Mouse (Mus musculus) CH12.LX (cell line): Measurements from ENCODE around the gene Ift81. TPM values are rescaled to one million over a fixed set of nuclear protein-coding genes. Genes with fewer than 3 reads are reported as not detected.
A peak's percentile ranks its signal among the peaks of the same experiment; 100 is the strongest.

Source experiments
- DNase-seq: peaks from one replicate; pipeline ENCODE4 v3.0.0-alpha.2; 2013; ENCODE audit errors: extremely low read depth
- H3K27ac ChIP-seq: 2 replicates; pipeline ENCODE4 v1.5.1; 2012; ENCODE audit warnings: low read depth, mild to moderate bottlenecking, control low read depth, moderate library complexity; ENCODE audit not compliant: insufficient read depth
- H3K27me3 ChIP-seq: replicated peaks from 2 replicates; pipeline ENCODE3; 2012; ENCODE audit warnings: inconsistent platforms
- H3K36me3 ChIP-seq, 2 experiments: replicated peaks in 1 of 2; 2 replicates each; pipeline versions ENCODE3 to v1.6.1; 2012; ENCODE audit warnings: inconsistent platforms in 1 of 2, low read length in 1 of 2, mild to moderate bottlenecking in 1 of 2, mixed read lengths in 1 of 2, moderate library complexity in 1 of 2; ENCODE audit not compliant: control insufficient read depth in 1 of 2, insufficient read depth in 1 of 2
- H3K4me1 ChIP-seq, 2 experiments: 2 replicates each; pipeline ENCODE4 v1.6.1; 2012; ENCODE audit warnings: inconsistent platforms in 1 of 2, moderate library complexity in 1 of 2; ENCODE audit not compliant: insufficient read depth in 2 of 2, control insufficient read depth in 1 of 2
- H3K4me2 ChIP-seq: 2 replicates; pipeline ENCODE4 v1.6.1; 2012; ENCODE audit warnings: low read depth, mild to moderate bottlenecking, control low read depth; ENCODE audit not compliant: poor library complexity, insufficient read depth, severe bottlenecking
- H3K4me3 ChIP-seq, 3 experiments: fragments of 150-350 bp in 1 of 3; sonication (generic) in 1 of 3; replicated peaks in 1 of 3; 2 replicates each; pipeline versions ENCODE3 to v1.5.1; 2011 to 2012; ENCODE audit warnings: low read depth in 2 of 3, low read length in 2 of 3, mild to moderate bottlenecking in 2 of 3, moderate library complexity in 2 of 3, control low read depth in 1 of 3, improper control_type of control experiment in 1 of 3, inconsistent platforms in 1 of 3, mixed read lengths in 1 of 3; ENCODE audit not compliant: poor library complexity in 1 of 3
- H3K79me2 ChIP-seq: replicated peaks from 2 replicates; pipeline ENCODE4 v1.6.1; 2012; ENCODE audit warnings: mild to moderate bottlenecking, moderate library complexity; ENCODE audit not compliant: control insufficient read depth, poor library complexity, insufficient read depth, severe bottlenecking; ENCODE audit errors: extremely low read depth
- H3K9ac ChIP-seq: 2 replicates; pipeline ENCODE4 v1.6.1; 2012; ENCODE audit warnings: low read depth, mild to moderate bottlenecking, control low read depth, moderate library complexity; ENCODE audit not compliant: insufficient read depth
- H3K9me3 ChIP-seq: replicated peaks from 2 replicates; pipeline ENCODE3; 2012; ENCODE audit warnings: low read length, inconsistent platforms, mixed read lengths
- BHLHE40 ChIP-seq: IDR thresholded peaks from 2 replicates; pipeline ENCODE4 v1.6.1; 2011; ENCODE audit warnings: mild to moderate bottlenecking, low read depth, low read length, improper control_type of control experiment
- CTCF ChIP-seq, 2 experiments: IDR thresholded peaks in 1 of 2; conservative IDR thresholded peaks in 1 of 2; 2 replicates each; pipeline ENCODE4 v1.5.1; 2011 to 2012; ENCODE audit warnings: low read depth in 2 of 2, low read length in 2 of 2, improper control_type of control experiment in 1 of 2, inconsistent platforms in 1 of 2, mild to moderate bottlenecking in 1 of 2, moderate library complexity in 1 of 2
- E2F4 ChIP-seq: IDR thresholded peaks from 2 replicates; pipeline ENCODE4 v1.6.1; 2011; ENCODE audit warnings: low read depth, low read length, improper control_type of control experiment; ENCODE audit not compliant: insufficient replicate concordance
- ELF1 ChIP-seq: IDR thresholded peaks from 2 replicates; pipeline ENCODE4 v1.6.1; 2014; ENCODE audit warnings: low read depth, mild to moderate bottlenecking, inconsistent platforms, low read length, improper control_type of control experiment
- ETS1 ChIP-seq: conservative IDR thresholded peaks from 2 replicates; pipeline ENCODE4 v1.6.1; 2012; ENCODE audit warnings: low read depth, mild to moderate bottlenecking, inconsistent platforms, low read length, improper control_type of control experiment, moderate library complexity
- GABPA ChIP-seq: IDR thresholded peaks from 2 replicates; pipeline ENCODE4 v1.6.1; 2012; ENCODE audit warnings: low read depth, low read length, improper control_type of control experiment, inconsistent platforms; ENCODE audit not compliant: insufficient replicate concordance
- JUN ChIP-seq: IDR thresholded peaks from 2 replicates; pipeline ENCODE4 v1.6.1; 2011; ENCODE audit warnings: low read depth, mild to moderate bottlenecking, low read length, improper control_type of control experiment, moderate library complexity; ENCODE audit not compliant: insufficient read depth
- JUND ChIP-seq: conservative IDR thresholded peaks from 2 replicates; pipeline ENCODE4 v1.6.1; 2011; ENCODE audit warnings: low read depth, low read length, improper control_type of control experiment
- MAX ChIP-seq: IDR thresholded peaks from 2 replicates; pipeline ENCODE4 v1.6.1; 2011; ENCODE audit warnings: low read length, improper control_type of control experiment
- MAZ ChIP-seq: IDR thresholded peaks from 2 replicates; pipeline ENCODE4 v1.6.1; 2012; ENCODE audit warnings: low read depth, mild to moderate bottlenecking, inconsistent platforms, low read length, improper control_type of control experiment, moderate library complexity
- MEF2A ChIP-seq: IDR thresholded peaks from 2 replicates; pipeline ENCODE4 v1.6.1; 2014; ENCODE audit warnings: low read depth, mild to moderate bottlenecking, inconsistent platforms, low read length, improper control_type of control experiment, borderline replicate concordance
- MXI1 ChIP-seq: IDR thresholded peaks from 2 replicates; pipeline ENCODE4 v1.6.1; 2011; ENCODE audit warnings: mild to moderate bottlenecking, low read depth, low read length, improper control_type of control experiment
- MYC ChIP-seq: IDR thresholded peaks from 2 replicates; pipeline ENCODE4 v1.6.1; 2011; ENCODE audit warnings: low read depth, mild to moderate bottlenecking, improper control_type of control experiment, low read length
- NELFE ChIP-seq: IDR thresholded peaks from 2 replicates; pipeline ENCODE4 v1.6.1; 2011; ENCODE audit warnings: low read depth, low read length, improper control_type of control experiment
- POLR2A ChIP-seq: IDR thresholded peaks from 2 replicates; pipeline ENCODE4 v1.6.1; 2011; ENCODE audit warnings: low read depth, mild to moderate bottlenecking, improper control_type of control experiment, low read length
- POLR2AphosphoS2 ChIP-seq: IDR thresholded peaks from 2 replicates; pipeline ENCODE4 v1.6.1; 2011; ENCODE audit warnings: low read depth, low read length, improper control_type of control experiment
- RCOR1 ChIP-seq: conservative IDR thresholded peaks from 2 replicates; pipeline ENCODE4 v1.6.1; 2012; ENCODE audit warnings: low read depth, mild to moderate bottlenecking, inconsistent platforms, low read length, improper control_type of control experiment
- SMC3 ChIP-seq: IDR thresholded peaks from 2 replicates; pipeline ENCODE4 v1.6.1; 2011; ENCODE audit warnings: low read depth, low read length, improper control_type of control experiment
- TBP ChIP-seq: conservative IDR thresholded peaks from 2 replicates; pipeline ENCODE4 v1.6.1; 2011; ENCODE audit warnings: low read depth, low read length, improper control_type of control experiment
- TCF12 ChIP-seq: IDR thresholded peaks from 2 replicates; pipeline ENCODE4 v1.6.1; 2014; ENCODE audit warnings: low read depth, mild to moderate bottlenecking, inconsistent platforms, low read length, improper control_type of control experiment
- UBTF ChIP-seq: IDR thresholded peaks from 2 replicates; pipeline ENCODE4 v1.6.1; 2012; ENCODE audit warnings: low read depth, mild to moderate bottlenecking, inconsistent platforms, low read length, improper control_type of control experiment, moderate library complexity
- ZKSCAN1 ChIP-seq: IDR thresholded peaks from 2 replicates; pipeline ENCODE4 v1.6.1; 2012; ENCODE audit warnings: low read depth, inconsistent platforms, low read length, improper control_type of control experiment, borderline replicate concordance
- ZMIZ1 ChIP-seq: IDR thresholded peaks from 2 replicates; pipeline ENCODE4 v1.6.1; 2012; ENCODE audit warnings: low read depth, mild to moderate bottlenecking, inconsistent platforms, low read length, improper control_type of control experiment
- dilution Hi-C: fragments of 300-500 bp; cut with MboI; formaldehyde crosslinking; loops from 2 replicates; pipeline ENCODE4 v1.14.3; 2020; ENCODE audit warnings: low sequenced_read_pairs; ENCODE audit not compliant: extremely low pct_unique_long_range_greater_than_20kb, extremely low pct_ligation_motif_present
- in situ Hi-C: fragments of 300-500 bp; cut with MboI; formaldehyde crosslinking; loops from 3 replicates; pipeline ENCODE4 v1.14.3; 2019; ENCODE audit warnings: low sequenced_read_pairs, low pct_ligation_motif_present, low pct_unique_long_range_greater_than_20kb, mixed read lengths
- polyA plus RNA-seq: library from polyadenylated mRNA; unstranded; fragments of >175 nt; gene quantifications from 2 replicates; pipeline ENCODE4 v1.2.1, GENCODE M21; 2012; ENCODE audit warnings: low read depth; ENCODE audit not compliant: insufficient read length
- total RNA-seq, 2 experiments: library from RNA; depleted of rRNA; stranded (reverse); fragments of 300-350 nt in 1 of 2; fragments of >200 nt in 1 of 2; gene quantifications; 2 replicates each; pipeline ENCODE4 v1.2.3; 2012 to 2014

Ift81 gene
- total and polyA plus RNA-seq, 3 experiments, result 3.1 to 5.0 (median 4.1) TPM

DNA sequence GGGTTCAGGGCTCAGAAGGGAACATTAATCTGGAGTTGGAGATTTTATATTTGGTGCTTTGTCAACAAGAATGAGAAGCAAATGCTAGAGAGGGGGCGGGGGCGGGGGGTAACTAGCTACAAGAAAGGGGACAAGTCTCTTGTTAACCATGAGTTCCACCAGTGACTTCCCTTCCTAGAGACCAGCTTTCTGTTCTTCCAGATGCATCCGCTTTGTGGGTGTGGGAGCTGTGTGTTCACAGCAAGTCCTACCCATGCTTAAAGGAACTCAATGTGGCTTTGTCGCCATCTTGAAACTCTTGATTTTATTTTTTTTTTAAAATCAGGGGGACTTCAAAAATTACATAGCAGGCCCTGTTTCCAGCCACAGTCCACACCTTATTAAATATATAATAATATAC, 25.2 kb upstream of the Ift81 start:
- in situ Hi-C loops (loop anchor here (25.0 kb wide), 1 partner anchor 502 kb away; the partner anchor contains the start of gene Ccdc63), dilution Hi-C loops (no loop called here)
- TF ChIP-seq TCF12, result no peak
- Histone ChIP-seq H3K79me2 (no peaks in the 10 kb centered on the region), H3K36me3 (no peaks in the 10 kb centered on the region), H3K9ac (no peak overlapping the region), H3K27me3 (no peaks in the 10 kb centered on the region), H3K4me2 (no peak overlapping the region), H3K4me3 (no peak overlapping the region), H3K4me1 (peaks cover 14 to 24% of the 10 kb centered on the region in 2 experiments), H3K9me3 (no peaks in the 10 kb centered on the region), H3K27ac (no peak overlapping the region)
- DNase-seq, result no peak

DNA sequence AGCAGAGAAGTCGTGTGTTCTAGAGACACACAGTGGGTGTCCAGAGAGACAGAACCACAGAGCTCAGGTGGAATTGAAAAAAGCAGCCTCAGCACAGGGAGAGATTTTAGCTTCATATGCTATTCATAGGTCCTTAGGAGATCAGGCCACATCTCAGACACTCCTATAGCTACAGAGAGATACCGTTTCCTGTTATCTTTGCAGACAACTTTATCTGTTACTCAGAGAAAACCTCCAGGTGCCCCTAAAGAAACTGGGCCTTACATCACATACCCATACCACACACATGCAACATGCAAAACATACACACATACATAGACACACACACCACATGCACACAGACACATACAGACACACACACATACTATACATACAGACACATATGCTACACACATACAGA, 24.0 kb upstream of the Ift81 start:
- H3K9ac ChIP-seq, result no peak overlapping the region
- H3K4me3 ChIP-seq, result no peak overlapping the region
- H3K9me3 ChIP-seq, result no peaks in the 10 kb centered on the region
- H3K4me1 ChIP-seq, result peaks cover 8 to 15% of the 10 kb centered on the region in 2 experiments
- H3K27ac ChIP-seq, result no peak overlapping the region
- H3K27me3 ChIP-seq, result no peaks in the 10 kb centered on the region
- TF ChIP-seq E2F4, result no peak
- no peak for TF ChIP-seq CTCF (conservative IDR thresholded peaks at IDR 0.05 in 1 of 2, IDR thresholded peaks at IDR 0.05 in 1 of 2; ENCODE audit: low read depth in 2 of 2, low read length in 2 of 2)
- no peak for TF ChIP-seq TBP
- TF ChIP-seq MYC, result no peak
- no peak for TF ChIP-seq ETS1
- TF ChIP-seq RCOR1, result no peak
- in situ Hi-C loops (loop anchor here (25.0 kb wide), 1 partner anchor 501 kb away; the partner anchor contains the start of gene Ccdc63), dilution Hi-C loops (no loop called here)
- H3K4me2 ChIP-seq, result no peak overlapping the region
- H3K36me3 ChIP-seq, result no peaks in the 10 kb centered on the region
- no peaks in the 10 kb centered on the region for H3K79me2 ChIP-seq
- DNase-seq, result no peak

DNA sequence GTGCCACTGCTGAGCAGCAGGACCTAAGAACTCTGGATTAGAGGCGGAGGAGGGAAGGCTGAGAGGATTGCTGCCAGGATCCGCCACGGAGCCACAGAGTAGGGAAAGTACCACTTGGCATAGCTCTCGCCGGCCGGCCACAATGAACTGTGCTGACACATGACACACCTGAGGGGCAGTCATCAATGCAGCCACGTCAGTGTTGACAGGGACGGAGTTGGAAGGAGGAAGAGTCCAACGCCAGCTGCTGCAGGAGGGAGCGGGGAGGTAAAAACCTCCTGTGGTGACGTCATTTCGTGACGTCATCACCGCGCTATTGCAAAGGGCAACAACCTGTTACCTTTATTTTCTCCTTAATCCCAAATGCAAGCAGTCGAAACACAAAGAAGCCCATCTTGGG, 22.6 kb upstream of the Ift81 start:
- Histone ChIP-seq H3K9ac (no peak overlapping the region), H3K4me2 (peak overlapping the region; percentile 67)

More for the DNA sequence above, 22.6 kb upstream of the Ift81 start:
- TF ChIP-seq ELF1 (no peak), POLR2A (no peak), UBTF (no peak), TCF12 (no peak), MYC (no peak), MXI1 (no peak), RCOR1 (no peak), JUN (peak; percentile 80), BHLHE40 (peak; percentile 62), JUND (peak; percentile 91), CTCF (conservative IDR thresholded peaks at IDR 0.05 in 1 of 2, IDR thresholded peaks at IDR 0.05 in 1 of 2; ENCODE audit: low read depth in 2 of 2, low read length in 2 of 2) (no peak), ZKSCAN1 (no peak), POLR2AphosphoS2 (no peak), SMC3 (no peak), ETS1 (peak; percentile 64), MAZ (no peak), ZMIZ1 (no peak), MEF2A (0 out of 2 replicates have a peak, but pooled peaks have one; percentile 26), NELFE (no peak), MAX (0 out of 2 replicates have a peak, but pooled peaks have one; percentile 19), GABPA (peak; percentile 41; the same call in 1 of the 2 replicates)
- peak overlapping the region in 1 of 3 experiments; percentile 49 for H3K4me3 ChIP-seq
- H3K27me3 ChIP-seq, result no peaks in the 10 kb centered on the region
- H3K4me1 ChIP-seq, result peaks cover 8 to 15% of the 10 kb centered on the region in 2 experiments
- dilution Hi-C loops, result no loop called here
- H3K27ac ChIP-seq, result no peak overlapping the region
- H3K9me3 ChIP-seq, result no peaks in the 10 kb centered on the region
- no peaks in the 10 kb centered on the region for H3K79me2 ChIP-seq
- DNase-seq, result peak; percentile 41
- no peaks in the 10 kb centered on the region for H3K36me3 ChIP-seq
- in situ Hi-C loops, result loop anchor here (25.0 kb wide), 1 partner anchor 500 kb away; the partner anchor contains the start of gene Ccdc63
